19 mouse cellular contexts compared by ENCODE assay signal in the genomic region with DNA sequence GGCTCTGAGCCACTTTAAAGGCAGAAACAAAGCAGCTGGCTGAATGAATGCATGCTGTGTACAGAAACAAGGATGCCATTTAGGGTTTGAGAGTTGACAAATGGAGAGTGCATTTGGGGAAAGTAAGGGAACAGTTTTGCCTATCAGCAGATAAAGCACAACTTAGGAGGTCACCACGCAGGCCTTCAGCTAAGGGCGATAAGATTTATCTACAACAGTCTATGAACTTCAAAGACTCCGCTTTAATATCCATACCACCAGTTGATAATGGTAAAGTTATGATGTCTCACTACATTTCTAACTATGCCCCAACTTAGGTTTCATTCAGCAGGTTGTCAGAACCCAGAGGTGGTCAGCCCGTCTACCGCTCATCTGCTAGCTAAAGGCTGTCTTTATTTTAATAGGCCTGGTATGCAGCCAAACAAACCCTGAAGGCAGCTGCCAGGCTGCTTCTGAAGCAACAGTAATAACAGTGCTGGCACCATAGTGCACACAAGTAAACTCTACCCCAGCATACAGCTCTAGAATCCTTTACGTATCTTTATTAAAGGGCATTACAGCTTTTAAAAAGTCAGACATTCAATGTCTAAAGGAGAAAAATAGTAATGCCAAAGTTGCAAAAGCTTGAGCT. TPM values are rescaled to one million over a fixed set of nuclear protein-coding genes. Genes with fewer than 3 reads are reported as not detected.
A peak's percentile ranks its signal among the peaks of the same experiment; 100 is the strongest.
DNase-seq lines count a peak whose midpoint lies in the region; ATAC-seq and TF ChIP-seq lines count a peak whose summit lies in the region.
"Had no signal": no experiment of that assay in that cellular context is flagged by ENCODE, and none has a peak within 500 bp of the region (broad histone marks: within the 10 kb centered on the region; RNA-seq: fewer than 3 reads in every experiment).

No protein-coding gene starts in this region.

- no peak overlapping the region for H3K4me2 ChIP-seq in forebrain, postnatal 0 days (ENCODE audit: low read depth)
- no peak overlapping the region for H3K4me2 ChIP-seq in forebrain, embryonic 12.5 days
- H3K4me2 ChIP-seq in liver, embryonic 15.5 days: peak overlapping the region; percentile 33; the same call in 1 of the 2 replicates
- H3K4me2 ChIP-seq: embryonic facial prominence, embryonic 13.5 days; neural tube, embryonic 12.5 days; stomach, embryonic 15.5 days had no signal

- ATAC-seq in forebrain, postnatal 0 days: peak; percentile 42; the same call in 1 of the 2 replicates
- no peak for ATAC-seq in forebrain, embryonic 12.5 days (ENCODE audit: low FRiP score)
- peak; percentile 50 for ATAC-seq in liver, embryonic 15.5 days (ENCODE audit: insufficient read depth)
- ATAC-seq: lung, postnatal 0 days had no signal

- no peaks in the 10 kb centered on the region for H3K36me3 ChIP-seq in forebrain, postnatal 0 days (ENCODE audit: insufficient read depth)
- H3K36me3 ChIP-seq in forebrain, embryonic 12.5 days (replicated peaks): no peaks in the 10 kb centered on the region
- H3K36me3 ChIP-seq in liver, embryonic 15.5 days (replicated peaks): 0 out of 2 replicates have a peak, but pooled peaks cover 8% of the 10 kb centered on the region
- H3K36me3 ChIP-seq: stomach, embryonic 15.5 days had no signal

- no peak overlapping the region for H3K27ac ChIP-seq in forebrain, postnatal 0 days (ENCODE audit: low read depth, low read length)
- no peak overlapping the region for H3K27ac ChIP-seq in forebrain, embryonic 12.5 days
- peak overlapping the region; percentile 70 for H3K27ac ChIP-seq in liver, embryonic 15.5 days (replicated peaks)
- H3K27ac ChIP-seq: embryonic facial prominence, embryonic 13.5 days; neural tube, embryonic 12.5 days; stomach, embryonic 15.5 days had no signal

- H3K4me1 ChIP-seq in forebrain, postnatal 0 days (ENCODE audit: insufficient read depth): no peaks in the 10 kb centered on the region
- no peaks in the 10 kb centered on the region for H3K4me1 ChIP-seq in forebrain, embryonic 12.5 days
- H3K4me1 ChIP-seq in liver, embryonic 15.5 days (replicated peaks): peaks cover 19% of the 10 kb centered on the region
- H3K4me1 ChIP-seq: embryonic facial prominence, embryonic 13.5 days; neural tube, embryonic 12.5 days; stomach, embryonic 15.5 days had no signal

- no peak for DNase-seq in forebrain, postnatal 0 days
- peak; percentile 39 for DNase-seq in adipocyte (ENCODE audit: low spot score)
- DNase-seq in c-Kit-positive CD71-positive TER-119-positive erythroid progenitor cells, embryonic 14.5 days (ENCODE audit: low spot score): peak; percentile 51
- no peak for DNase-seq in B cell, adult 2 months
- no peak for DNase-seq in spleen, adult 12 weeks (ENCODE audit: low spot score)
- DNase-seq: gastrocnemius, postnatal 14 days; kidney, adult 9 months; kidney, postnatal 36 days; layer of hippocampus, adult 9-11 months; spleen, adult 18-20 months; thymus, postnatal 14 days had no signal

- H3K9me3 ChIP-seq in forebrain, postnatal 0 days (ENCODE audit: low read length): no peaks in the 10 kb centered on the region
- H3K9me3 ChIP-seq in forebrain, embryonic 12.5 days: no peaks in the 10 kb centered on the region
- H3K9me3 ChIP-seq in liver, embryonic 15.5 days (replicated peaks): no peaks in the 10 kb centered on the region
- H3K9me3 ChIP-seq: embryonic facial prominence, embryonic 13.5 days; megakaryocyte, embryonic 14.5 days; neural tube, embryonic 12.5 days; stomach, embryonic 15.5 days had no signal

- H3K9ac ChIP-seq in forebrain, postnatal 0 days: no peak overlapping the region
- no peak overlapping the region for H3K9ac ChIP-seq in forebrain, embryonic 12.5 days
- H3K9ac ChIP-seq in liver, embryonic 15.5 days: no peak overlapping the region
- H3K9ac ChIP-seq: embryonic facial prominence, embryonic 13.5 days; neural tube, embryonic 12.5 days; stomach, embryonic 15.5 days had no signal

- TF ChIP-seq CTCF in forebrain, postnatal 0 days (IDR thresholded peaks at IDR 0.05; ENCODE audit: low read depth): no peak

- no peaks in the 10 kb centered on the region for H3K27me3 ChIP-seq in forebrain, postnatal 0 days (ENCODE audit: insufficient read depth, low read length)
- H3K27me3 ChIP-seq in forebrain, embryonic 12.5 days: no peaks in the 10 kb centered on the region
- H3K27me3 ChIP-seq in liver, embryonic 15.5 days: no peaks in the 10 kb centered on the region
- H3K27me3 ChIP-seq: embryonic facial prominence, embryonic 13.5 days; megakaryocyte, embryonic 14.5 days; neural tube, embryonic 12.5 days; stomach, embryonic 15.5 days had no signal

- H3K4me3 ChIP-seq in forebrain, postnatal 0 days (ENCODE audit: low read depth, low read length): no peak overlapping the region
- no peak overlapping the region for H3K4me3 ChIP-seq in forebrain, embryonic 12.5 days (replicated peaks)
- no peak overlapping the region for H3K4me3 ChIP-seq in liver, embryonic 15.5 days (replicated peaks)
- H3K4me3 ChIP-seq: embryonic facial prominence, embryonic 13.5 days; megakaryocyte, embryonic 14.5 days; neural tube, embryonic 12.5 days; stomach, embryonic 15.5 days had no signal

- WGBS in forebrain, postnatal 0 days: 60% methylated on average over 6 of the region's 6 CpGs
- 87% methylated on average over 6 of the region's 6 CpGs for WGBS in forebrain, embryonic 12.5 days
- 45% methylated on average over 6 of the region's 6 CpGs for WGBS in liver, embryonic 15.5 days (ENCODE audit: insufficient replicate concordance)

RNA-seq across cellular contexts. Expression of a gene that starts 4.4 kb away (rescaled TPM):
- 1.4 and 2.8 TPM in 2 replicates for total RNA-seq in forebrain, postnatal 0 days (2014; rRNA removed)
- 1.6 and 2.0 TPM in 2 replicates for polyA plus RNA-seq in forebrain, postnatal 0 days (2015; fragmentation: Nextera tagmentation; extraction: Ambion mirVana)
- 0.32 TPM in 1 of 2 replicates, not detected in the other for polyA plus RNA-seq in forebrain, embryonic 12.5 days (2016; fragmentation: Nextera tagmentation; extraction: Ambion mirVana)
- polyA plus RNA-seq in liver, embryonic 15.5 days (2015; fragmentation: Nextera tagmentation; extraction: Ambion mirVana): not detected in 2 replicates
- total RNA-seq: gastrocnemius, postnatal 14 days; heart, postnatal 14 days had no signal
- polyA plus RNA-seq: lung, postnatal 0 days; neural tube, embryonic 12.5 days had no signal

RNA-seq across cellular contexts. Expression of a gene that starts 29.6 kb away (rescaled TPM):
- total RNA-seq in forebrain, postnatal 0 days (2014; rRNA removed): 8.1 and 11.2 TPM in 2 replicates
- polyA plus RNA-seq in forebrain, postnatal 0 days (2015; fragmentation: Nextera tagmentation; extraction: Ambion mirVana): 7.2 and 8.2 TPM in 2 replicates
- polyA plus RNA-seq in forebrain, embryonic 12.5 days (2016; fragmentation: Nextera tagmentation; extraction: Ambion mirVana): 17.4 and 18.4 TPM in 2 replicates
- polyA plus RNA-seq in liver, embryonic 15.5 days (2015; fragmentation: Nextera tagmentation; extraction: Ambion mirVana): 9.6 and 11.4 TPM in 2 replicates

Comparison
In these comparisons a context has a peak if more than half of its experiments do, and no peak if none do; other contexts are left out.
1. DNase-seq: peak in adipocyte (single experiment) and c-Kit-positive CD71-positive TER-119-positive erythroid progenitor cells, embryonic 14.5 days (single experiment); none in forebrain, postnatal 0 days (single experiment), B cell, adult 2 months (0 of 2) and spleen, adult 12 weeks (single experiment).